8 mouse cellular contexts compared by ENCODE assay signal in the genomic region with DNA sequence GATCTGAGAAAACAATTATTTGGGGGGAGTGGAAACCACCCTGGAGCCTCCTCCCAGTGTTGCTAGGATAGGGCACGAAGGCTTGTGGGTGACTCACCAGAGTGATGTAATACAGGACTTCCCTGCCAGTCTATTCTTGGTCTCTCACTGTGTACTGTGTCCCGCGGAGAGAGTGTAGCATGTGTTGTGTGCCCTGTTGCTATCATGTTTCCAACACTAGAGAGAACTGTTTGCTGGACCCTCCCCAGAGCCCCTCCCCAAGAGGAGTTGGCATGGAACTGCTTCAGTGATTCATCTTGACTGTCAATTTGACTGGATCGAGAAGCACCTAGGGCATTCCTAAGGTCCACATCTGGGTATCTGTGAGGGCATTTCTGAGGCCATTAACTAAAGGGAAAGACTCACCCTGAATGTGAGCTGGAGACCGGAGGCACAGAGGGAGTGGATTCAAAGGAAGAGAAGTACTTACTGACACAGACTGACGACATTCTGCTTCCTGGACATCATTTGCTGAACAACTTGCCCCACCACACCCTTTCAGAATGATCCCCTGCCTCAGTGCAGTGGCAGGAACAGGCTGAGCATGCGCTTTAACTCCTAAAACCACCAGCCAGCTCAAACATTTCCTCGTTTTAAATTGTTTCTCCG. TPM values are rescaled to one million over a fixed set of nuclear protein-coding genes. Genes with fewer than 3 reads are reported as not detected.
A peak's percentile ranks its signal among the peaks of the same experiment; 100 is the strongest.
DNase-seq lines count a peak whose midpoint lies in the region; ATAC-seq and TF ChIP-seq lines count a peak whose summit lies in the region.

No protein-coding gene starts in this region.

- H3K79me2 ChIP-seq in CH12.LX (replicated peaks; ENCODE audit: control insufficient read depth, extremely low read depth, insufficient read depth, poor library complexity, severe bottlenecking): no peaks in the 10 kb centered on the region

- DNase-seq in embryonic facial prominence, embryonic 14.5 days (ENCODE audit: low spot score): peak; percentile 48
- no peak for DNase-seq in embryonic facial prominence, embryonic 10.5 days (ENCODE audit: low spot score)
- peak; percentile 31 for DNase-seq in CH12.LX (ENCODE audit: extremely low read depth)
- peak; percentile 19 for DNase-seq in gastrocnemius, postnatal 14 days
- DNase-seq in lung, postnatal 0 days (ENCODE audit: low spot score): peak; percentile 82
- DNase-seq in left cerebral cortex, adult 18-20 months (ENCODE audit: low spot score in 2 of 2): no peak
- no peak for DNase-seq in right cerebral cortex, postnatal 10 days (ENCODE audit: low spot score in 2 of 2)
- no peak for DNase-seq in urinary bladder, postnatal 25 days (ENCODE audit: low spot score)

- TF ChIP-seq POLR2A in CH12.LX (IDR thresholded peaks at IDR 0.05; ENCODE audit: low read depth, low read length): no peak

- dilution Hi-C loops in CH12.LX (cut with MboI; ENCODE audit: extremely low pct_ligation_motif_present, extremely low pct_unique_long_range_greater_than_20kb, low sequenced_read_pairs): no loop called here

- 0 out of 2 replicates have a peak, but pooled peaks have one; percentile 30 for ATAC-seq in embryonic facial prominence, embryonic 14.5 days (ENCODE audit: low read depth)
- ATAC-seq in lung, postnatal 0 days: peak; percentile 98

- H3K4me1 ChIP-seq in embryonic facial prominence, embryonic 14.5 days (ENCODE audit: control insufficient read depth, insufficient read depth, low read length): no peaks in the 10 kb centered on the region
- H3K4me1 ChIP-seq in embryonic facial prominence, embryonic 10.5 days: peaks cover 9% of the 10 kb centered on the region; the same call in 1 of the 2 replicates
- H3K4me1 ChIP-seq in CH12.LX (ENCODE audit: control insufficient read depth in 1 of 2, insufficient read depth in 2 of 2): peaks cover 16 to 29% of the 10 kb centered on the region in 2 experiments
- no peaks in the 10 kb centered on the region for H3K4me1 ChIP-seq in lung, postnatal 0 days (ENCODE audit: insufficient read depth, low read depth, low read length)

- intact Hi-C loops in gastrocnemius, postnatal 14 days (cut with DNase I; ENCODE audit: low total_unique reads): no loop called here

- no peak for TF ChIP-seq RAD21 in CH12.LX (IDR thresholded peaks at IDR 0.05; ENCODE audit: low read depth, low read length)

- H3K36me3 ChIP-seq in embryonic facial prominence, embryonic 14.5 days (ENCODE audit: control insufficient read depth, insufficient read depth, low read length): no peaks in the 10 kb centered on the region
- H3K36me3 ChIP-seq in embryonic facial prominence, embryonic 10.5 days (replicated peaks): no peaks in the 10 kb centered on the region
- no peaks in the 10 kb centered on the region for H3K36me3 ChIP-seq in CH12.LX (replicated peaks in 1 of 2; ENCODE audit: control insufficient read depth in 1 of 2, insufficient read depth in 1 of 2, low read length in 1 of 2)
- no peaks in the 10 kb centered on the region for H3K36me3 ChIP-seq in lung, postnatal 0 days (ENCODE audit: insufficient read depth, low read length)

- no peak overlapping the region for H3K4me3 ChIP-seq in embryonic facial prominence, embryonic 14.5 days (ENCODE audit: low read depth, low read length)
- H3K4me3 ChIP-seq in embryonic facial prominence, embryonic 10.5 days: no peak overlapping the region
- no peak overlapping the region for H3K4me3 ChIP-seq in CH12.LX (replicated peaks in 1 of 3; ENCODE audit: low read depth in 2 of 3, low read length in 2 of 3, poor library complexity in 1 of 3)
- H3K4me3 ChIP-seq in lung, postnatal 0 days (ENCODE audit: low read depth, low read length): no peak overlapping the region

- H3K27ac ChIP-seq in embryonic facial prominence, embryonic 14.5 days (replicated peaks; ENCODE audit: low read depth, low read length): no peak overlapping the region
- no peak overlapping the region for H3K27ac ChIP-seq in embryonic facial prominence, embryonic 10.5 days (replicated peaks)
- H3K27ac ChIP-seq in CH12.LX (ENCODE audit: insufficient read depth, low read depth): no peak overlapping the region
- peak overlapping the region; percentile 43 for H3K27ac ChIP-seq in lung, postnatal 0 days (ENCODE audit: low read length)

- TF ChIP-seq EP300 in CH12.LX (IDR thresholded peaks at IDR 0.05; ENCODE audit: low read length): peak; percentile 21; the same call in 1 of the 2 replicates
- peak; percentile 54 for TF ChIP-seq EP300 in lung, postnatal 0 days (IDR thresholded peaks at IDR 0.05)

- H3K9me3 ChIP-seq in embryonic facial prominence, embryonic 14.5 days (ENCODE audit: control insufficient read depth, low read length): no peaks in the 10 kb centered on the region
- H3K9me3 ChIP-seq in embryonic facial prominence, embryonic 10.5 days: no peaks in the 10 kb centered on the region
- no peaks in the 10 kb centered on the region for H3K9me3 ChIP-seq in CH12.LX (replicated peaks; ENCODE audit: low read length)
- no peaks in the 10 kb centered on the region for H3K9me3 ChIP-seq in lung, postnatal 0 days (ENCODE audit: low read length)

- 74% methylated on average over 9 of the region's 9 CpGs for WGBS in embryonic facial prominence, embryonic 14.5 days
- 82% methylated on average over 9 of the region's 9 CpGs for WGBS in embryonic facial prominence, embryonic 10.5 days
- WGBS in lung, postnatal 0 days: 48% methylated on average over 9 of the region's 9 CpGs

- H3K4me2 ChIP-seq in embryonic facial prominence, embryonic 14.5 days (ENCODE audit: low read depth, low read length): no peak overlapping the region
- H3K4me2 ChIP-seq in CH12.LX (ENCODE audit: insufficient read depth, low read depth, poor library complexity, severe bottlenecking): 0 out of 2 replicates have a peak overlapping the region, but pooled peaks have one; percentile 13
- no peak overlapping the region for H3K4me2 ChIP-seq in lung, postnatal 0 days (replicated peaks; ENCODE audit: low read depth, low read length)

- in situ Hi-C loops in CH12.LX (cut with MboI; ENCODE audit: low pct_ligation_motif_present, low pct_unique_long_range_greater_than_20kb, low sequenced_read_pairs): no loop called here

- TF ChIP-seq CTCF in CH12.LX (conservative IDR thresholded peaks at IDR 0.05 in 1 of 2, IDR thresholded peaks at IDR 0.05 in 1 of 2; ENCODE audit: low read depth in 2 of 2, low read length in 2 of 2): no peak
- no peak for TF ChIP-seq CTCF in lung, postnatal 0 days (IDR thresholded peaks at IDR 0.05)

- H3K9ac ChIP-seq in embryonic facial prominence, embryonic 14.5 days (ENCODE audit: low read depth, low read length): no peak overlapping the region
- no peak overlapping the region for H3K9ac ChIP-seq in CH12.LX (ENCODE audit: insufficient read depth, low read depth)
- H3K9ac ChIP-seq in lung, postnatal 0 days (replicated peaks; ENCODE audit: low read depth): no peak overlapping the region

- no peaks in the 10 kb centered on the region for H3K27me3 ChIP-seq in embryonic facial prominence, embryonic 14.5 days (replicated peaks; ENCODE audit: control insufficient read depth, insufficient read depth, low read length)
- H3K27me3 ChIP-seq in embryonic facial prominence, embryonic 10.5 days (replicated peaks; ENCODE audit: low read depth, poor library complexity, severe bottlenecking): no peaks in the 10 kb centered on the region
- no peaks in the 10 kb centered on the region for H3K27me3 ChIP-seq in CH12.LX (replicated peaks)
- no peaks in the 10 kb centered on the region for H3K27me3 ChIP-seq in lung, postnatal 0 days (replicated peaks; ENCODE audit: insufficient read depth, low read length)

TF ChIP-seq in CH12.LX, 34 proteins besides CTCF, POLR2A, EP300 and RAD21:
- TF ChIP-seq TBP (conservative IDR thresholded peaks at IDR 0.05; ENCODE audit: low read depth, low read length) (no peak), NELFE (IDR thresholded peaks at IDR 0.05; ENCODE audit: low read depth, low read length) (0 out of 2 replicates have a peak, but pooled peaks have one; percentile 18), ETS1 (conservative IDR thresholded peaks at IDR 0.05; ENCODE audit: low read depth, low read length) (peak; percentile 67), MAZ (IDR thresholded peaks at IDR 0.05; ENCODE audit: low read depth, low read length) (no peak), MEF2A (IDR thresholded peaks at IDR 0.05; ENCODE audit: borderline replicate concordance, low read depth, low read length) (peak; percentile 84; the same call in 1 of the 2 replicates), BHLHE40 (IDR thresholded peaks at IDR 0.05; ENCODE audit: low read depth, low read length) (peak; percentile 35; the same call in 1 of the 2 replicates), JUND (conservative IDR thresholded peaks at IDR 0.05; ENCODE audit: low read depth, low read length) (0 out of 2 replicates have a peak, but pooled peaks have one; percentile 14), MAX (IDR thresholded peaks at IDR 0.05; ENCODE audit: low read length) (peak; percentile 32; the same call in 1 of the 2 replicates), TCF12 (IDR thresholded peaks at IDR 0.05; ENCODE audit: low read depth, low read length) (no peak), JUN (IDR thresholded peaks at IDR 0.05; ENCODE audit: insufficient read depth, low read depth, low read length) (0 out of 2 replicates have a peak, but pooled peaks have one; percentile 27)

RNA-seq across cellular contexts. Expression of a gene that starts 9.2 kb away (rescaled TPM):
- polyA plus RNA-seq in embryonic facial prominence, embryonic 14.5 days (2014; fragmentation: Nextera tagmentation; extraction: Ambion mirVana): 0.46 and 0.79 TPM in 2 replicates
- not detected in 2 replicates for polyA plus RNA-seq in embryonic facial prominence, embryonic 10.5 days (2016; fragmentation: Nextera tagmentation; extraction: Ambion mirVana)
- total RNA-seq in CH12.LX (2012; rRNA removed) (13.2 and 24.5 TPM in 2 replicates), CH12.LX (2014; rRNA removed) (7.0 and 8.6 TPM in 2 replicates)
- 5.2 and 5.3 TPM in 2 replicates for polyA plus RNA-seq in CH12.LX (2012; ENCODE audit: insufficient read length, low read depth)
- not detected for total RNA-seq in gastrocnemius, postnatal 14 days (2021)
- 0.21 and 0.31 TPM in 2 replicates for polyA plus RNA-seq in lung, postnatal 0 days (2015; fragmentation: Nextera tagmentation; extraction: Ambion mirVana)
- total RNA-seq in left cerebral cortex, adult 18-20 months (2021): not detected

Comparison
In these comparisons a context has a peak if more than half of its experiments do, and no peak if none do; other contexts are left out.
1. DNase-seq: peak in embryonic facial prominence, embryonic 14.5 days (single experiment), CH12.LX (single experiment), gastrocnemius, postnatal 14 days (single experiment) and lung, postnatal 0 days (single experiment); none in embryonic facial prominence, embryonic 10.5 days (single experiment), left cerebral cortex, adult 18-20 months (0 of 2), right cerebral cortex, postnatal 10 days (0 of 2) and urinary bladder, postnatal 25 days (single experiment).